Mouse (Mus musculus) kidney, adult 2 months (tissue): ENCODE results near the gene Msrb2. TPM values are rescaled to one million over a fixed set of nuclear protein-coding genes. Genes with fewer than 3 reads are reported as not detected.

Experiments
- DNase-seq: peaks from one replicate; pipeline ENCODE4 v3.0.0; 2021
- H3K27ac ChIP-seq: fragments of 200-500 bp; 2 replicates; pipeline ENCODE4 v1.5.1; 2012; ENCODE audit warnings: low read depth, low read length, control low read depth, inconsistent platforms; ENCODE audit not compliant: insufficient read depth
- H3K27me3 ChIP-seq: fragments of 200-500 bp; replicated peaks from 2 replicates; pipeline ENCODE4 v1.6.1; 2012; ENCODE audit warnings: mild to moderate bottlenecking, moderate library complexity, low read length, inconsistent platforms; ENCODE audit not compliant: control insufficient read depth, insufficient read depth
- H3K36me3 ChIP-seq: fragments of 200-500 bp; 2 replicates; pipeline ENCODE4 v1.6.1; 2012; ENCODE audit warnings: mild to moderate bottlenecking, moderate library complexity, low read length, inconsistent platforms; ENCODE audit not compliant: control insufficient read depth, insufficient read depth
- H3K4me1 ChIP-seq: fragments of 200-500 bp; 2 replicates; pipeline ENCODE4 v1.6.1; 2011; ENCODE audit warnings: low read length; ENCODE audit not compliant: control insufficient read depth, insufficient read depth
- H3K4me3 ChIP-seq: fragments of 200-500 bp; 2 replicates; pipeline ENCODE4 v1.5.1; 2011; ENCODE audit warnings: mild to moderate bottlenecking, low read depth, low read length, control low read depth; ENCODE audit not compliant: insufficient read depth
- CTCF ChIP-seq: fragments of 200-500 bp; conservative IDR thresholded peaks from 2 replicates; pipeline ENCODE4 v1.5.1; 2011; ENCODE audit warnings: low read depth, mild to moderate bottlenecking, control low read depth, low read length, moderate library complexity, mixed read lengths; ENCODE audit not compliant: insufficient read depth, insufficient read length
- POLR2A ChIP-seq: fragments of 200-500 bp; IDR thresholded peaks from one replicate; pipeline ENCODE4 v1.6.1; 2011; ENCODE audit warnings: low read depth, low read length, control low read depth
- WGBS: fragments of 180-500 bp; shearing (Covaris S2); methylation state at CpG from one replicate; pipeline ENCODE4 v1.1.7; 2018; 5-methylcytosine and 5-hydroxymethylcytosine counted together
- polyA plus RNA-seq: library from polyadenylated mRNA; depleted of rRNA; stranded (reverse); fragments of >200 nt; gene quantifications from 2 replicates; pipeline ENCODE4 v1.2.3, GENCODE M21; 2012

Gene Msrb2
- polyA plus RNA-seq, 1 experiment, result 48.6 TPM

GRCm38 (mm10) chr2:19345414-19345964 lies 25.8 kb upstream of the Msrb2 start:
- DNase-seq, result no peak
- no peak for TF ChIP-seq POLR2A
- TF ChIP-seq CTCF, result no peak
- no peak overlapping the region for H3K27ac ChIP-seq
- 62% methylated on average over 5 of the region's 5 CpGs for WGBS
- no peaks in the 10 kb centered on the region for H3K4me1 ChIP-seq
- no peaks in the 10 kb centered on the region for H3K27me3 ChIP-seq
- H3K36me3 ChIP-seq, result no peaks in the 10 kb centered on the region
- H3K4me3 ChIP-seq, result no peak overlapping the region

GRCm38 (mm10) chr2:19348454-19348853 lies 22.8 kb upstream of the Msrb2 start:
- 94% methylated on average over 3 of the region's 3 CpGs for WGBS
- no peak for TF ChIP-seq POLR2A
- Histone ChIP-seq H3K27ac (no peak overlapping the region), H3K36me3 (no peaks in the 10 kb centered on the region), H3K4me1 (no peaks in the 10 kb centered on the region), H3K27me3 (no peaks in the 10 kb centered on the region), H3K4me3 (no peak overlapping the region)
- DNase-seq, result no peak

GRCm38 (mm10) chr2:19350167-19350566 lies 21.1 kb upstream of the Msrb2 start:
- 86% methylated on average over 5 of the region's 5 CpGs for WGBS
- DNase-seq, result no peak
- Histone ChIP-seq H3K36me3 (no peaks in the 10 kb centered on the region), H3K27ac (no peak overlapping the region), H3K4me3 (no peak overlapping the region), H3K27me3 (no peaks in the 10 kb centered on the region), H3K4me1 (no peaks in the 10 kb centered on the region)
- TF ChIP-seq POLR2A, result no peak

- Histone ChIP-seq H3K4me3 (no peak overlapping the region), H3K27me3 (no peaks in the 10 kb centered on the region), H3K36me3 (no peaks in the 10 kb centered on the region), H3K4me1 (no peaks in the 10 kb centered on the region), H3K27ac (no peak overlapping the region)
- DNase-seq, result peak; percentile 15
- WGBS, result 87% methylated on average over 1 of the region's 1 CpGs
- no peak for TF ChIP-seq CTCF
- TF ChIP-seq POLR2A, result no peak
These were observed 19.5 kb upstream of the Msrb2 start for GRCm38 (mm10) chr2:19351615-19352253.

- 91% methylated on average over 2 of the region's 2 CpGs for WGBS
- no peak for DNase-seq
- no peak overlapping the region for H3K27ac ChIP-seq
- no peaks in the 10 kb centered on the region for H3K36me3 ChIP-seq
- no peaks in the 10 kb centered on the region for H3K27me3 ChIP-seq
- no peak for TF ChIP-seq POLR2A
- no peak for TF ChIP-seq CTCF
- no peak overlapping the region for H3K4me3 ChIP-seq
- no peaks in the 10 kb centered on the region for H3K4me1 ChIP-seq
These were observed 18.1 kb upstream of the Msrb2 start for GRCm38 (mm10) chr2:19353158-19353557.

- Histone ChIP-seq H3K27me3 (no peaks in the 10 kb centered on the region), H3K27ac (no peak overlapping the region), H3K36me3 (no peaks in the 10 kb centered on the region), H3K4me1 (no peaks in the 10 kb centered on the region), H3K4me3 (no peak overlapping the region)
- no peak for DNase-seq
- 82% methylated on average over 1 of the region's 1 CpGs for WGBS
- TF ChIP-seq CTCF, result no peak
- no peak for TF ChIP-seq POLR2A
These were observed 8.4 kb upstream of the Msrb2 start for GRCm38 (mm10) chr2:19362880-19363279.

GRCm38 (mm10) chr2:19366426-19366825 lies 4.8 kb upstream of the Msrb2 start:
- H3K4me3 ChIP-seq, result no peak overlapping the region
- TF ChIP-seq POLR2A, result no peak
- TF ChIP-seq CTCF, result no peak
- no peaks in the 10 kb centered on the region for H3K36me3 ChIP-seq
- H3K27ac ChIP-seq, result no peak overlapping the region
- no peak for DNase-seq
- 36% methylated on average over 3 of the region's 3 CpGs for WGBS
- H3K4me1 ChIP-seq, result no peaks in the 10 kb centered on the region
- no peaks in the 10 kb centered on the region for H3K27me3 ChIP-seq

- no peak for TF ChIP-seq POLR2A
- Histone ChIP-seq H3K36me3 (no peaks in the 10 kb centered on the region), H3K27me3 (no peaks in the 10 kb centered on the region), H3K4me3 (no peak overlapping the region), H3K4me1 (no peaks in the 10 kb centered on the region; the same call in 1 of the 2 replicates), H3K27ac (no peak overlapping the region)
- no peak for DNase-seq
- WGBS, result 81% methylated on average over 11 of the region's 11 CpGs
These were observed 4.1 kb upstream of the Msrb2 start for GRCm38 (mm10) chr2:19367114-19367513.
